Comparison of ENCODE assay signal across 18 mouse cellular contexts in the genomic region with DNA sequence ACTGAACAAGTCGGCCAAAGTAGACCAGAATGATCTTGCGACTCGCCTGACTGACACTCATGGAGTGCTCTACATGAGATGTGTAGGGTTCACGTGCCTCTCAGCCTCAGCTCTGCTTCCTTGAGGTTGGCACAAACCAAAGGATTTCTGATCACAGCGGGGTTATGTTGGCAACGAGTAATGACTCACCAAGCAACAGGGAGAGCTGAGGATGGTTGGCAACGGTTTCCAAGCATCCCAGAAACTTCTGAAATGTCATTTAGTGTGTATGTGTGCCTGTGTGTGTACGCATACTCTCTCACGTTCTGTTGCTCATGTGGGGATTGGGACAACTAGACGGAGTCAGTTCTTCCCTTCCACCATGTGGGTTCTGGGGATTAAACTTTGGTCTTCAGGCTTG.
DNase-seq lines count a peak whose midpoint lies in the region; ATAC-seq and TF ChIP-seq lines count a peak whose summit lies in the region.
"Had no signal": no experiment of that assay in that cellular context is flagged by ENCODE, and none has a peak within 500 bp of the region (broad histone marks: within the 10 kb centered on the region; RNA-seq: fewer than 3 reads in every experiment).

No protein-coding gene starts in this region.

- no peak overlapping the region for H3K4me2 ChIP-seq in kidney, embryonic 15.5 days
- H3K4me2 ChIP-seq: embryonic facial prominence, embryonic 13.5 days; heart, embryonic 13.5 days; neural tube, embryonic 13.5 days had no signal

- no peak overlapping the region for H3K4me3 ChIP-seq in kidney, adult 2 months (ENCODE audit: insufficient read depth, low read depth, low read length)
- no peak overlapping the region for H3K4me3 ChIP-seq in kidney, embryonic 15.5 days (replicated peaks)
- H3K4me3 ChIP-seq in midbrain, embryonic 10.5 days = no peak overlapping the region
- H3K4me3 ChIP-seq: embryonic facial prominence, embryonic 13.5 days; heart, embryonic 13.5 days; neural tube, embryonic 13.5 days had no signal

- TF ChIP-seq POLR2A in kidney, adult 2 months (IDR thresholded peaks at IDR 0.05; ENCODE audit: low read depth, low read length) = no peak

- no peak for TF ChIP-seq CTCF in kidney, adult 2 months (conservative IDR thresholded peaks at IDR 0.05; ENCODE audit: insufficient read depth, insufficient read length, low read depth, low read length)

- H3K36me3 ChIP-seq in kidney, adult 2 months (ENCODE audit: control insufficient read depth, insufficient read depth, low read length) = no peaks in the 10 kb centered on the region
- H3K36me3 ChIP-seq in kidney, embryonic 15.5 days = no peaks in the 10 kb centered on the region
- H3K36me3 ChIP-seq in midbrain, embryonic 10.5 days = no peaks in the 10 kb centered on the region
- H3K36me3 ChIP-seq: embryonic facial prominence, embryonic 13.5 days; heart, embryonic 13.5 days; neural tube, embryonic 13.5 days had no signal

- peak; percentile 27 for DNase-seq in kidney, adult 2 months
- DNase-seq in right cerebral cortex, postnatal 10 days (ENCODE audit: low spot score in 2 of 2) = peak; percentile 70 to 80
- DNase-seq in right cerebral cortex, postnatal 4 days = no peak
- DNase-seq in layer of hippocampus, postnatal 14 days (ENCODE audit: low spot score in 2 of 2) = peak; percentile 54 to 58
- DNase-seq in gastrocnemius, postnatal 10 days = no peak
- no peak for DNase-seq in midbrain, embryonic 10.5 days (ENCODE audit: low spot score)
- DNase-seq: adrenal gland, postnatal 25 days; cerebellum, adult 8-10 months; heart, postnatal 36 days; lung, postnatal 14 days; spleen, adult 18-20 months; thymus, adult 2 months had no signal

- no peak overlapping the region for H3K9ac ChIP-seq in kidney, embryonic 15.5 days
- H3K9ac ChIP-seq: embryonic facial prominence, embryonic 13.5 days; heart, embryonic 13.5 days; neural tube, embryonic 13.5 days had no signal

- no peaks in the 10 kb centered on the region for H3K9me3 ChIP-seq in kidney, embryonic 15.5 days (replicated peaks)
- no peaks in the 10 kb centered on the region for H3K9me3 ChIP-seq in midbrain, embryonic 10.5 days (replicated peaks)
- H3K9me3 ChIP-seq: embryonic facial prominence, embryonic 13.5 days; heart, embryonic 13.5 days; neural tube, embryonic 13.5 days had no signal

- H3K27me3 ChIP-seq in kidney, adult 2 months (replicated peaks; ENCODE audit: control insufficient read depth, insufficient read depth, low read length) = no peaks in the 10 kb centered on the region
- H3K27me3 ChIP-seq in kidney, embryonic 15.5 days = 0 out of 2 replicates have a peak, but pooled peaks cover 2% of the 10 kb centered on the region
- no peaks in the 10 kb centered on the region for H3K27me3 ChIP-seq in midbrain, embryonic 10.5 days (ENCODE audit: low read depth, poor library complexity, severe bottlenecking)
- H3K27me3 ChIP-seq: heart, embryonic 13.5 days; neural tube, embryonic 13.5 days had no signal

- H3K27ac ChIP-seq in kidney, adult 2 months (ENCODE audit: insufficient read depth, low read depth, low read length) = no peak overlapping the region
- no peak overlapping the region for H3K27ac ChIP-seq in kidney, embryonic 15.5 days
- H3K27ac ChIP-seq in midbrain, embryonic 10.5 days (replicated peaks) = no peak overlapping the region
- H3K27ac ChIP-seq: embryonic facial prominence, embryonic 13.5 days; heart, embryonic 13.5 days; neural tube, embryonic 13.5 days had no signal

- 80% methylated on average over 10 of the region's 10 CpGs for WGBS in kidney, adult 2 months
- 88% methylated on average over 10 of the region's 10 CpGs for WGBS in kidney, embryonic 15.5 days
- WGBS in midbrain, embryonic 10.5 days = 88% methylated on average over 10 of the region's 10 CpGs

- H3K4me1 ChIP-seq in kidney, adult 2 months (ENCODE audit: control insufficient read depth, insufficient read depth, low read length) = no peaks in the 10 kb centered on the region
- H3K4me1 ChIP-seq in kidney, embryonic 15.5 days = 0 out of 2 replicates have a peak, but pooled peaks cover 2% of the 10 kb centered on the region
- no peaks in the 10 kb centered on the region for H3K4me1 ChIP-seq in midbrain, embryonic 10.5 days
- H3K4me1 ChIP-seq: heart, embryonic 13.5 days had no signal

- no peak for ATAC-seq in kidney, embryonic 15.5 days (replicated peaks; ENCODE audit: low FRiP score)
- no peak for ATAC-seq in megakaryocyte, adult 5-6 weeks (ENCODE audit: poor library complexity, severe bottlenecking)
- ATAC-seq: hindbrain, embryonic 16.5 days had no signal

Comparison
In these comparisons a context has a peak if more than half of its experiments do, and no peak if none do; other contexts are left out.
1. DNase-seq: peak in kidney, adult 2 months (single experiment), right cerebral cortex, postnatal 10 days (2 of 2) and layer of hippocampus, postnatal 14 days (2 of 2); none in right cerebral cortex, postnatal 4 days (single experiment), gastrocnemius, postnatal 10 days (single experiment) and midbrain, embryonic 10.5 days (single experiment).